Mouse (Mus musculus) bone marrow, adult 2 months (tissue): ENCODE data around the gene Castor1.

Experiments
- CTCF ChIP-seq: fragments of 200-500 bp; IDR thresholded peaks from 2 replicates; pipeline ENCODE4 v1.5.1; 2011; ENCODE audit warnings: low read length, control low read depth; ENCODE audit not compliant: control insufficient read depth, insufficient read depth
- POLR2A ChIP-seq: fragments of 200-500 bp; IDR thresholded peaks from 2 replicates; pipeline ENCODE4 v1.6.1; 2011; ENCODE audit warnings: low read depth, mild to moderate bottlenecking, control low read depth, low read length, borderline replicate concordance; ENCODE audit not compliant: control insufficient read depth

GRCm38 (mm10) chr11:4266271-4267201, 48.5 kb downstream of the Castor1 start:
- TF ChIP-seq POLR2A, result no peak
- no peak for TF ChIP-seq CTCF
